Mouse (Mus musculus): ENCODE data around the gene Hspa4. TPM values are rescaled to one million over a fixed set of nuclear protein-coding genes. Genes with fewer than 3 reads are reported as not detected.
A peak's percentile ranks its signal among the peaks of the same experiment; 100 is the strongest.
"Not testable (repeated sequence)": the region's sequence is repeated elsewhere in the genome, so short reads cannot be mapped to it uniquely, and the experiment has no call there.

Hspa4 gene
- total and polyA plus RNA-seq, 3 experiments: 184 to 585 (median 363) TPM

- in situ Hi-C loops (cut with MboI; ENCODE audit: low pct_ligation_motif_present, low pct_unique_long_range_greater_than_20kb, low sequenced_read_pairs): no loop called here
- Histone ChIP-seq H3K4me3 (replicated peaks in 1 of 3; ENCODE audit: low read depth in 2 of 3, low read length in 2 of 3, poor library complexity in 1 of 3) (no peak overlapping the region), H3K79me2 (replicated peaks; ENCODE audit: control insufficient read depth, extremely low read depth, insufficient read depth, poor library complexity, severe bottlenecking) (no peaks in the 10 kb centered on the region), H3K9ac (ENCODE audit: insufficient read depth, low read depth) (no peak overlapping the region), H3K27ac (ENCODE audit: insufficient read depth, low read depth) (no peak overlapping the region), H3K27me3 (replicated peaks) (no peaks in the 10 kb centered on the region), H3K4me1 (ENCODE audit: control insufficient read depth in 1 of 2, insufficient read depth in 2 of 2) (peaks cover 3 to 19% of the 10 kb centered on the region in 2 experiments; a peak in 3 of 4 replicates), H3K4me2 (ENCODE audit: insufficient read depth, low read depth, poor library complexity, severe bottlenecking) (no peak overlapping the region), H3K9me3 (replicated peaks; ENCODE audit: low read length) (no peaks in the 10 kb centered on the region), H3K36me3 (replicated peaks in 1 of 2; ENCODE audit: control insufficient read depth in 1 of 2, insufficient read depth in 1 of 2, low read length in 1 of 2) (no peaks in the 10 kb centered on the region)
- TF ChIP-seq GABPA (IDR thresholded peaks at IDR 0.05; ENCODE audit: insufficient replicate concordance, low read depth, low read length): no peak
- TF ChIP-seq EP300 (IDR thresholded peaks at IDR 0.05; ENCODE audit: low read length): no peak
- TF ChIP-seq ZNF384 (IDR thresholded peaks at IDR 0.05; ENCODE audit: low read depth, low read length): no peak
- no peak for TF ChIP-seq TBP (conservative IDR thresholded peaks at IDR 0.05; ENCODE audit: low read depth, low read length)
- DNase-seq (ENCODE audit: extremely low read depth): no peak
- dilution Hi-C loops (cut with MboI; ENCODE audit: extremely low pct_ligation_motif_present, extremely low pct_unique_long_range_greater_than_20kb, low sequenced_read_pairs): no loop called here
Measured at GRCm38 (mm10) chr11:53314770-53315173, 14.5 kb upstream of the Hspa4 start.

DNA sequence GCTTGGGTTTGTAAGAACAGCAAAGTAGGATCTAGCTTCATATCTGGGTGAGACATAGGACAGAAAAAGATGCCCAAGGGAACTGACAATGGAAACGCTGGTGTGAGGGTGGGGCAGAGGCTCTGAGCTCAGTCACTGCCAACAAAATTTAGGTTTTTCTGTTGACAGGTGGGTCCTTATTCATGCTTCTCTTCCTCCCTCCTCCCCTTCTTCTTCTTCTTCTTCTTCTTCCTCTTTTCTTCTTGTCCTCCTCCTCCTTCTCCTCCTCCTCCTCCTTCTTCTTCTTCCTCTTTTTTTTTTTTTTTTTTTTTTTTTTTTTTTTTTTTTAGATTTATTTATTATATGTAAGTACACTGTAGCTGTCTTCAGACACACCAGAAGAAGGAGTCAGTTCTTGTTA, 12.6 kb upstream of the Hspa4 start:
- H3K27me3 ChIP-seq (replicated peaks); H3K4me3 ChIP-seq (replicated peaks in 1 of 3; ENCODE audit: low read depth in 2 of 3, low read length in 2 of 3, poor library complexity in 1 of 3); DNase-seq (ENCODE audit: extremely low read depth); H3K27ac ChIP-seq (ENCODE audit: insufficient read depth, low read depth); H3K4me2 ChIP-seq (ENCODE audit: insufficient read depth, low read depth, poor library complexity, severe bottlenecking); in situ Hi-C loops (cut with MboI; ENCODE audit: low pct_ligation_motif_present, low pct_unique_long_range_greater_than_20kb, low sequenced_read_pairs); dilution Hi-C loops (cut with MboI; ENCODE audit: extremely low pct_ligation_motif_present, extremely low pct_unique_long_range_greater_than_20kb, low sequenced_read_pairs); H3K9ac ChIP-seq (ENCODE audit: insufficient read depth, low read depth); H3K9me3 ChIP-seq (replicated peaks; ENCODE audit: low read length); H3K36me3 ChIP-seq (replicated peaks in 1 of 2; ENCODE audit: control insufficient read depth in 1 of 2, insufficient read depth in 1 of 2, low read length in 1 of 2); H3K79me2 ChIP-seq (replicated peaks; ENCODE audit: control insufficient read depth, extremely low read depth, insufficient read depth, poor library complexity, severe bottlenecking): not testable (repeated sequence)
- peaks cover 6 to 35% of the 10 kb centered on the region in 2 experiments; a peak in 3 of 4 replicates for H3K4me1 ChIP-seq (ENCODE audit: control insufficient read depth in 1 of 2, insufficient read depth in 2 of 2)

GRCm38 (mm10) chr11:53311385-53311784, 11.1 kb upstream of the Hspa4 start:
- Histone ChIP-seq H3K79me2 (replicated peaks; ENCODE audit: control insufficient read depth, extremely low read depth, insufficient read depth, poor library complexity, severe bottlenecking) (no peaks in the 10 kb centered on the region), H3K36me3 (replicated peaks in 1 of 2; ENCODE audit: control insufficient read depth in 1 of 2, insufficient read depth in 1 of 2, low read length in 1 of 2) (no peaks in the 10 kb centered on the region), H3K27me3 (replicated peaks) (no peaks in the 10 kb centered on the region), H3K4me1 (ENCODE audit: control insufficient read depth in 1 of 2, insufficient read depth in 2 of 2) (peaks cover 6 to 40% of the 10 kb centered on the region in 2 experiments; a peak in 3 of 4 replicates), H3K4me3 (replicated peaks in 1 of 3; ENCODE audit: low read depth in 2 of 3, low read length in 2 of 3, poor library complexity in 1 of 3) (no peak overlapping the region), H3K9me3 (replicated peaks; ENCODE audit: low read length) (no peaks in the 10 kb centered on the region), H3K27ac (ENCODE audit: insufficient read depth, low read depth) (no peak overlapping the region), H3K4me2 (ENCODE audit: insufficient read depth, low read depth, poor library complexity, severe bottlenecking) (no peak overlapping the region), H3K9ac (ENCODE audit: insufficient read depth, low read depth) (no peak overlapping the region)
- TF ChIP-seq HCFC1 (IDR thresholded peaks at IDR 0.05; ENCODE audit: low read depth, low read length): no peak
- in situ Hi-C loops (cut with MboI; ENCODE audit: low pct_ligation_motif_present, low pct_unique_long_range_greater_than_20kb, low sequenced_read_pairs): no loop called here
- no peak for DNase-seq (ENCODE audit: extremely low read depth)
- dilution Hi-C loops (cut with MboI; ENCODE audit: extremely low pct_ligation_motif_present, extremely low pct_unique_long_range_greater_than_20kb, low sequenced_read_pairs): no loop called here

DNA sequence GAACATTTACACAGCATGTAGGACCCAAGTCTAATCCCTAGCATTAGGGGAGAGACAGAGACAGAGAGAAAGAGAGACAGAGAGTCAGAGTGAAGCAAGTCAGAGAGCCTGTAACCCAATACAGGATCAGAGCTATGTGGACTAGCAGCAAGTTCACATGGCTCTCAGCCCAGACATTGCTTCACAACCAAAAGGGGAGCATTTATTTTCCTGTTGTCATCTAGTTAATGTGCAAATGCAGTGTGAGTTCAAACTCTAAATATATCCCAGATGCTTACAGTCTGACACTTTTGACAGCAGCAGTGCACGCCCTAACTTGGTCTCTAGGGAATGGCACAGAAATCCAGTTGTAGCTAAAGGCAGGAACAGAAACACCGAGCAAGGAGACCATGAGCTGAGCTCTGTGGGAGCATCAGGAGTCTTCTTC, 8.6 kb upstream of the Hspa4 start:
- Histone ChIP-seq H3K36me3 (replicated peaks in 1 of 2; ENCODE audit: control insufficient read depth in 1 of 2, insufficient read depth in 1 of 2, low read length in 1 of 2) (no peaks in the 10 kb centered on the region), H3K4me2 (ENCODE audit: insufficient read depth, low read depth, poor library complexity, severe bottlenecking) (no peak overlapping the region), H3K4me3 (replicated peaks in 1 of 3; ENCODE audit: low read depth in 2 of 3, low read length in 2 of 3, poor library complexity in 1 of 3) (no peak overlapping the region), H3K4me1 (ENCODE audit: control insufficient read depth in 1 of 2, insufficient read depth in 2 of 2) (peaks cover 6 to 40% of the 10 kb centered on the region in 2 experiments; a peak in 3 of 4 replicates), H3K27me3 (replicated peaks) (no peaks in the 10 kb centered on the region), H3K9me3 (replicated peaks; ENCODE audit: low read length) (no peaks in the 10 kb centered on the region), H3K9ac (ENCODE audit: insufficient read depth, low read depth) (no peak overlapping the region), H3K79me2 (replicated peaks; ENCODE audit: control insufficient read depth, extremely low read depth, insufficient read depth, poor library complexity, severe bottlenecking) (no peaks in the 10 kb centered on the region), H3K27ac (ENCODE audit: insufficient read depth, low read depth) (no peak overlapping the region)
- DNase-seq (ENCODE audit: extremely low read depth): peak; percentile 43
- in situ Hi-C loops (cut with MboI; ENCODE audit: low pct_ligation_motif_present, low pct_unique_long_range_greater_than_20kb, low sequenced_read_pairs): no loop called here
- dilution Hi-C loops (cut with MboI; ENCODE audit: extremely low pct_ligation_motif_present, extremely low pct_unique_long_range_greater_than_20kb, low sequenced_read_pairs): no loop called here
- TF ChIP-seq MEF2A (IDR thresholded peaks at IDR 0.05; ENCODE audit: borderline replicate concordance, low read depth, low read length) (peak; percentile 51; the same call in 1 of the 2 replicates), MYC (IDR thresholded peaks at IDR 0.05; ENCODE audit: low read depth, low read length) (no peak), MAFK (IDR thresholded peaks at IDR 0.05; ENCODE audit: insufficient replicate concordance, low read length) (0 out of 2 replicates have a peak, but pooled peaks have one; percentile 21)
